Mouse (Mus musculus) gastrocnemius, adult 8-10 months (tissue): ENCODE results near the gene Tmem141. TPM values are rescaled to one million over a fixed set of nuclear protein-coding genes. Genes with fewer than 3 reads are reported as not detected.

ENCODE experiments used
- DNase-seq, 2 experiments: peaks; one replicate each; pipeline ENCODE4 v3.0.0; 2022; ENCODE audit warnings: low spot score in 2 of 2
- total RNA-seq, 4 experiments: library from RNA; stranded (reverse); gene quantifications; 2 replicates each; pipeline ENCODE4 v1.2.4; 2022

The Tmem141 gene
- total RNA-seq, 4 experiments from 2014 or later: 14.9 to 22.8 (median 17.3) TPM

DNA sequence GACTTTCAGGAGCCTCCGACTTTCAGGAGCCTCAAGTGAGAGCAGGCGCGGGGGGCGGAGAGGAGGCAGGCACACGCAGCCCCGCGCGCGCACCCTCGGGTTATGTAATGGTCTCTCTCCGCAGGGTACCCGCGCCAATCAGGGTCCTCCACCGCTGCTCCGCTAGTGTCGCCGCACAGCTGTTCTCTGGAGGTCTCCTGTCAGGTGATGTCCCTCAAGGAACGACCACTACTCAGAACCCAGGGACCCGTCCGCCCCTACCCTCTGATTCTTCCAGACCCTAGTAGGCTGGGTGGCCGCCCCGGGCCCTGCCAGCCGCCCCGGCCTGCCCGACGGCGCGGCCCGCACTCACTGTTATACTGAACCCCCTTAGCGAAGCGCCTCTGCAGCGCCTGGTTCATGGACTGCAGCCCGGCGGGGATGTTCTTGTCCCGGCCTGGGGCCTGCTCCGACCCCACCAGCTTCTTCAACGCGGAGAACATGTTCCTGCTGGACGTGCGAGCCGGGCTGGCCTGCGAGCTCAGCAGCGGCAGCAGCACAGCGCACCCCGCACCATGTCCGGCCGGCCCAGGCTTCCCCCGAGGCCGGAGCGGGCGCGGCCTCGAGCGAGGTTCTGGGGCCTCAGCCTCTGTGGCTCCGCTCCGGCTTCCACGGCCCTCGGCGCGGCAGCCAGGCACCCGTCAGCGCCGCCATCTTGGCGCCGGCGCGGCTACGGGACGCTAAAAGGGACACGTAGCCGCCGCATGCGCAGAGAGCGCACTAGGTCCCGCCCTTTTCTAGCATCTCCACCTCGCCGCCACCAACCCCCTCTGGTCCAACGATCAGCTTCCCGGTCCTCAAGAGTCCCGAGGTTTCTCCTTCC is 13.8 kb downstream of the Tmem141 start, which contains the start of gene Rabl6:
TSS of gene Rabl6 (minus strand) at position 761 of the 862 bp plus-strand sequence.
- peak; percentile 80 to 88 for DNase-seq

DNA sequence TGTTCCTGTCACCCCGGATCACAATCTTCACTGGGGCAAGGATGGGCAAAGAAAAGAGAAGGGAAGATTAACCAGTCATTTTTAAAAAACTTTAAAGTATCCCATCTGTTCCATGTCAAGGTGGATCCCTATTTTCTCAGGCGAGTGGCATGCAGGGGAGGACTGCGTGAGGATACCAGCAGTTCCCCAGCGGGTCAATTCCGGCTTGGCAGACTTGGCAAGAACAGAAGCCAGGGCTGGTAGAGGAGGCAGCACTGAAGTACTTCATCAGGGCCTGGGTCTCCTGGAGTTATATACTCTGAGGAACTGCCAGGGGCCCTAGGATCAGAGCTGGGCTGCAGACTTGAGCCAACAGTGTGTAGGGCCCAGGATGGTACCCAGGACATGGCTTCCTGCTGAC is 19.3 kb downstream of the Tmem141 start:
- no peak for DNase-seq

DNA sequence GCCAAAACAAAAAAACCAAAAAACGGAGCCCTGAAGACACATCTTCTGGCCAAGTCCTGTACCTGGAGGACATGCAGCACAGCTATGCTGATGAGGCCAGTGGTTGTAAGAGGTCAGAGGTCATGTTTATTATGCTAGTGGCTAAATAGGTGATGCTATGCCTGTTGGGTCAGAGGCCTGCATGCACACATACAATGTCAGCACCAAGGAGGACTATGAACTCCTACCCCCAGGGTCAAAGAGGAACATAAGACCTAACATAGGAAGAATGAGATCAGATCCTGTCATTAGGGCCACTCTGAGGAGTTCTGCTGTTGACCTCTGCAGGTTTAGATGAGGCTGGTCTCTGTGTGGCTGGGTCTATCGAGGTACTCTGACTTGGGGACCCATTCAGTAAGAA is 21.8 kb downstream of the Tmem141 start:
- DNase-seq: no peak

DNA sequence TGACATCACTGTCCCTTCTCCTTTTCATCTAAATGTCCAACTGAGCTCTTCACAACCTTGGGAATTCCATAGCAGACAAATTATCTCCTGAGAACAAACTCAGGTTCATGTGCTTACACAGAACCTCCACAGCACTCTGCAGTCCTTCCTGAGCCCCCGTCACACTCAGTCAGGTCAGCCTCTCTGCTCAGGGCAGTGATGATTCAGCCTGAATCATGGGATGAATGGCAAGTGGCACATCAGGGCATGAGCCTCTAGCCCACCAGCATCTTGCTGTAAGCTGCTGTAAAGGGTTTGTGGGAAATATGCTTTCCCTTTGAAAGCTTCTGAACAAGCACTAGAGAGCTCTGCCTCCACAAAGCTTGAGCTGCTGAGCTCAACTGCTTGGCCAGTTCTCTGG is 23.1 kb downstream of the Tmem141 start:
- DNase-seq: no peak

DNA sequence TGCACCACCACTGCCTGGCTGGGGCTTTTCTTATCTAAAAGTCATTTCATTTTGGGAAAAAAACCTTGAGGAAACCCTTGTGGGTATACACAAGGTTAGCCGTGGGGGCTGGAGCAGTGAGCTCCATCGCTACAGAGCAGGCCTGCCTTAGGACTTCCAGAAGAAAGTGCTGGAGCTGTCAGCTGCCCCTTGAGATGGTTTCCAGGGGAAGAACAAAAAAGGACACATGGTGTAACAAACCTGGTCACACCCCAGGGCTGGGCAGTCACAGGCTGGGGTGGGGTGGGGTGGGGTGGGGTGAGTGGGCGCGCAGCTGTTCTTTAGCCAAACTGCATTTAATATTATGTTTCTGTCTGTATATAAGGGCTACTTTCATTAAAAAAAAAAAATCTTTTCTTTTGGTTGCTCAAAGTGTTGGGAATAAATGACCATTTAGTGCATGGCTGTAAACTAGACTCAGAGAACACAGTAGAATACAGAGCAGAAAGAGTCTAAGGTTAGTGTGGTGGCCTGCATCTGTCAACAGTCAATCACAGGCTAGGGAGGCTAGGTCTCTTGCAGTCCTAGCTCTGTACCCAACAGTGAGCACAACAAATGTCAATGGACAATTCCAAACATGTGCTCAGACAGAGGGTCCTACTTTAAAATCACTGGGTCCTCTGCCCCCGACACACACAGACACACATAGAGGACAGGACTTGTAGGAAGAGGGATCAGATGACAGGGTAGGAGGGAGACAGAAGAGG is 24.9 kb downstream of the Tmem141 start:
- DNase-seq: no peak

DNA sequence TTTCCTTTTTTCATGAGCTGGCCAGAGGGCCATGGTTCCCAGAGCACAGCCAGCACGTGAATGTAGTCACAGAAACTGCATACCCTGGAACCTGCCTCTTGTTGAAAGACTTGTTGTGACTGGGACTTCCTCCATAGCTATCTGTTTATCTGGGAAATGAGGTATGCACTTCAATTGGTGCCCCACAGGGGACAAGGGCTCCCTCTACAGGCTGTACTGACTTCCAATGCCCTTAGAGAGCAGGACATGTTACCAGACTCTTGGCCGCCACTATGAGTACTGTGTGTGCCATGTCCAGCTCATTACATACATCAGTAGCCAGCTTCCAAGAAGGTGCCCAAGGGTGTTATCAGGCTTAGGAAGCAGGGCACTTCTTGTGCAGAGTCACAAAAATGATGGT is 29.9 kb downstream of the Tmem141 start:
- no peak for DNase-seq

DNA sequence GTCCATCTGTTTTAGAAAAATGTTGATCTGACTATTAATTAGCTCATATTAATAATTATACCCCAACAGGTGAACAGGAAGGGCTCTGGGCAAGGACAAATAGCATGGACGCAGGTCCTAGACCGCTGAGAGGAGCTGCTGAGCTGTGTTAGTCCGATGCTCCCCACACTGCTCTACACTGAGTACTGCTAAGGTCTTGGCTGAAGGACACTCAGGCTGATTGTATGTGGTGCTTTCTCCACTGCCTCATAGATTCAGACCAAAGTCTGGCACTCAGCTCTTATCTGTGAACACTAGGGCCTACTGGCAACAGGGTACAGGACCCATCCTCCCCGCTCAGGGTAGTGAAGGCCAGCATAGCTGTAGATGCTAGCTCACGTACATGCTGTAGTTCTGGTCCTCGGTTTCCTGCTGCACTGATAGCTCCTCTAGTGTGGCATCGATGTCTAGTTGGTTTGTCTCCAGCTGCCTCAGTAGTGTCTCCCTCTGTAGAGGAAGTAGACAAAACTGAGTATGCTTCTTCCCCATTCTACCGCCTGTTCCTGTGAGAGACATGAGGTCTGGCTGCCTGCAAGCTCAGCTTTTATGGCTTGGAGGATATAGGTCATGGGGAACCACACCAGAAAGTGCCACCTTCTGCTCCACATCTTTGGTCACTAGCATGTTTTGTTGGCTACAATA is 33.4 kb downstream of the Tmem141 start:
- no peak for DNase-seq

DNA sequence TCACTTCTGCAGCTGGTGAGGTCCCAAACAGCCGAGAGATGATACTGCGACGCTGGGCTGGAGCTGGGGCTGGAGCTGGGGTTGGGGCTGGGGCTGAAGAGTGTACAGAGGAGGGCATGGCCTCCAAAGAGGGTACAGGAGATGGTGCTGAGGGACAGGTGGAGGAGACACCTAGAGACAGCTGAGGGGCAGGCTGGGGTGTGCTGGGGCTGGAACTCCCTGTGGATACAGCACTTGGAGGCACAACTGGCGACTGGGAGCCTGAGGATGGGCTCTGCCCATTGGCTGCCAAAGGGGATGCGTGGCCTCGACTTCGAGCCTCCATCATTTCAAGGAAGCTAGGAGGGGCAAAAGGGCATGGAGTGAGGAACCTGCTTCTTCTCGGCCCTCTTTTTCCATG is 34.5 kb downstream of the Tmem141 start:
- DNase-seq: no peak

DNA sequence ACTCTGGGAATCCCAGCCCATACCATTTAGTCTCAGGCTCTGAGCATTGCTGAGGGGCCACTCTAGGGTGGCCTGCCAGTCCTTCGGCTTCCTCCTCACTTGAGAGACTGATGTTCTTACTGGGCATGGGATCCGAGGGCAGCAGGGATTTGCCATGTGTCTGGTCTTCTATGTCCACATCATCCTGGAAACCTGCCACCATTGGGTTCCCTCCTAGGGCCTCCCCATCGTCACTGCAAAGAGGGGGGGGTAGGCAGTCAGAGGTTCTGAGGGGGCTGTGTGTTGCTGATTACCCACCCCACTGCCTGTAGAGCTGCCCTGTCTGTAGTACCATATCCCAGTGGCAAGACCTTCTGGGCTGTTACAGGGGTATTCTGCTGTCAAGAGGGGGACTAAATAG is 36.2 kb downstream of the Tmem141 start:
- no peak for DNase-seq

DNA sequence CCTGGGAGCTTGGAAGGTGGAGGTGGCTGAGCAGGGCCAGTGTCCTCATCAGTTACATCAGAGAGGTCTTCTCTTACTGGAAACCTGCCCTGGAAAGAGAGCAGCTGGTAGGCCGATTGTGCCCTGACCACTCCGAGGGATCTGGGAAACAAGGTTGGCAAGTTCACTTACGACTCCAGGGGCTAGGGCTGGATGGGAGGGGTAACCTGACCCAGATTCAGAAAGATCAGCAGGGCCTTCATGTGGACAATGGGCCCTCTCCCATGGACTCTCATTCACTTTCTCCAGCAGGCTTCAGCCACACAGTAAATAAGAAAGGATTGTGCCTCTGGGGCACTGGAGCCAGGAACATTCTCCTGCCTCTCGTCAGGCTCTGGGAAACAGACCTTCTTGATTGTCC is 36.9 kb downstream of the Tmem141 start:
- no peak for DNase-seq

DNA sequence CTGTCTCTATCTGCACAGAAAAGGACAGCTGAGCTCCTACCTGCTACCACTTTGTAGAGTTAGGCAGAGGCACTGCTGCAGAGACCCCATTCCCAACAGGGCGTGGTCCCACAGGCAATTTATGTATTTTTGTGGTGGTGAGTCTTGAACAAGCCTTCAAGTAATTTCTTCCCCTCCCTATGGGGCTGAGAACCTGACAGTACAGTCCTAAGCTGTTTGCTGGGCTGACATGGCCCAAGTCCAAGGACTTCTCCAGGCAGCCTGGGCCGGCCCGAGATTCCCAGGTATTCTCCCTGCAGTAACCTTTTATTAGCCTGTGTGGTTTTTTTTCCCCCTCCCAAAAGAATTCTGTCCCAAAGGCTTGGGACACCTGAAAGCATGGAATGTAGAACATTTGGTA is 37.7 kb downstream of the Tmem141 start:
- DNase-seq: no peak

DNA sequence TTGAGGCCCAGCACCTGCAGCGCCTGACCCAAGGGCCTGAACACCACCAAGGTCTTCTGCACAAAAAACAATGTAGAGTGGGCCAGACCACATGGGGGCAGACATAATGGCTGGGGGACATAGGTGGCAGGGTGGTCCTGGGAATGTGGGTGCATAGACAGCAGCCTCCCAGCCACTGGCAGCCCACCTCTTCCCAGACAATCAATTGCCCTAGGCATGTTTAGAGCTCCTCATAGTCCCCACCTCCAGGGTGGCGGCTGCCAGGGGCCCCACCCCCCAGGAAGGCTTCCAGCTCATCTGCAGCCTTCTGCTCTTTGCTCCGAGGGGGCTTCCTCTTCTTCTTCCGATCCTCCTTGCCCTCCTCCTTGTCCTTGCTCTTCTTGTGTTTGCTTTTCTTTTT is 38.2 kb downstream of the Tmem141 start:
- no peak for DNase-seq

DNA sequence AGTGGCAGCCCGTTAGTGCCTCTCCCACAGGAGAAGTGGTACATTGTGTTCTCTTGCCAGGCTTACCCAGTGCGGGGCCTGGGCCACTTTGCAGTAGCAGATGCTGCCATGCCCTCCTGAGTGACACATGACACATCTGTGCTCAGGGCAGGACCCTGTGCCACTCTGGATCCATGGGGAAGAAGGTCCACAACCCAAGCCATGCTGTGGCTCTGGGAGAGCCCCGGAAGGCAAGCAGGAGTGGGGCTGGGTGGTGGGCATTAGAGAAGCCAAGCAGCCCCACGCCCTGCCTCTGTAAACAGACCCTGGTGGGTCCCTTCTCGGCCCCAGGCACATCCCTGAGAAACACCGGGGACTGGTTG is 38.7 kb downstream of the Tmem141 start:
- DNase-seq: no peak

DNA sequence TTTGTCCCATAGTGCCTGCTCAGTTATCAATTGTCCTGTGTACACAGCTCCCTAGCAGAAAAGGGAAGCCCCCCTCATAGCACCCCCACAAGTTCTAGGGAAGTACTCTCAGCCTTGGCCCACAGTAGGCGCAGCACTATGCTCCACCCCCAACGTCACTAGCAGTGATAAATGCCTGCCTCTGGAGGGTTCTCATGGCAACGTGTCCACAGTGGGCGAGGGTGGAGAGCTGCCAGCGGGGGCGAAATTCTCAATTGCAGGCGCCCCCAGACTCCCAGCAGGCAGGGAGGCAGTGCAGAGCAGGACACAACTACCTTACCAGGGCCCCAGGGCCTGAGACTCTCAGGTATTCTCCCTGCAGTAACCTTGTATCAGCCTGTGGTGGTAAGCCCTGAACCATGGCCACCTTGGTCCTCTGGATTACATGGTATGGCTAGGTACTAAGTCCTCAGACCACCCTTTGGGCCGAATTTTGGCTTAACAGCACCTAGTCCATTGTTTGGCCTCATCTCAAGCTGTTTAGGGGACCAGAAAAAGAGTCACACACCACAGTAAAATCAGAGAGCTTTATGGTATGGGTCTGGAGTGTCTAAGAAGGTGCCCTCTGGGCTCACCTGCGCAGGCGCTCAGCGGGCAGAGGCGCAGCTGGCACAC is 39.2 kb downstream of the Tmem141 start:
- DNase-seq: no peak

DNA sequence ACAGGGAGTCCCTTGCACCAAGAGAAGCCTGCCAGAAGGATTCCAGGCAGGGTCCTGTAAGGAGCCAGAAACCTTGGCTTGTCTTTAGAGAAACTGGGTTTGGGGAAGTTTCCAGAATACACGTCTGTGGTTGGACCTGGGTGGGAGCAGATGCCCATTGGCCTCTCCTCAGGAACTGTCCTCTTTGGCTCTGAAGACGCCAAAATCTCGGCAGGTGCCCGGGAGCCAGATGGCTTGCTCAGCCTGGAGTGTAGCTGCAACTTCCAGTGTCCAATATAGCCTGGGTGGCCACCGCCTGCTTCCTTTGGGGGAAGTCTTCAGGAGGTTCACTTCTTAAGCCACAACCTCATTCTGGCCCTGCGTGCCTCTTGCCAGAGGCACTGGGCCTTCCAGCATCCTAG is 39.9 kb downstream of the Tmem141 start:
- no peak for DNase-seq

DNA sequence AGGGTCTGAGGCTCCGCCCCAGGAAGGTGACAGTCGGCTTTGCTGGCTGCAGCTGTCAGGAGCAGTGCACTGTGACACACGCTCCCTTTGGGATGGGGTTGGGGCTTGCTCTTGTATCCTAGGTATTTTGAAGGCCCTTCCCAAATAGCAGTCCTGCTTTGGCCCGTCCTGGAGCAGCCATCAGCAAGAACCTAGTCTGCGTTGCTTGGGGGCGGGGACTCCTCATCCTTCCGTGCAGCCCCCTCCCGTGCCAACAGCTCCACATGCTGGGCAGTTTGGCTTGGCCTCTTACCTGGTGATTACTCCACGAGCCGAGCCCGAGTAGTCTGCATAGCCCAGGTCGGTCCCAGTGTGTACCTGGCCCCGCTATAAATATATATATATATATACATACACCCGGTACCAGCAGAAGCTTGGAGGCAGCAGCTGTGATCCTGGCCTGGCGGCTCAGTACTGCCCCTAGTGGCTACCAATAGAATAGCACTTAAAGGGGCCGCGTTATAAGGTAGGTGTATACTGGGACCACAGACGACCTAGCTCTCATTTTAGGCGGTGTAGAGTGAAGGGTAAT is 40.4 kb downstream of the Tmem141 start, which contains the start of gene Ajm1:
TSS of gene Ajm1 (minus strand) at position 464 of the 571 bp plus-strand sequence.
- DNase-seq: no peak

DNA sequence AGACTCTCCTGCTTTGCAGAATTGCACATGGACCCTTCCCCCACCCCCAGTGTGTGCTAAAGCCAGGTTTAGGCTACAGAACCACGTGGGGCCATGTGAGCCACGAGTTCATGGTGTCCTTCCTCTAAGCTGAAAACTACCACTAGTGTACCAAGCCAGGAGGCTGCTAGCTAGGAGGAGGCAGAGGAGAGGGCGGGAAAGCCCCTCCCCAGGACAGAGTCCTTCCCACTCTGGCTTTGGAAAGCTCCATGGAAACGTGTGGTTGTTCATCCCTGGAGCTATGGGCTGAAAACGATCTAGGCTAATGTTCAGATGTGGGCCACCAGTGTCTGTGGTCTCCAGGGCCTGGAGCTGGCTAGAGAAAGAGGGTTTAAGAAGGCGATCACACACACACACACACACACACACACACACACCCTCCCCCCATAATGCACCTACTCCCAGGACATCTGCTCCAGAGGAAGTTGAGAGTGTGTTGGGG is 41.1 kb downstream of the Tmem141 start:
- no peak for DNase-seq

DNA sequence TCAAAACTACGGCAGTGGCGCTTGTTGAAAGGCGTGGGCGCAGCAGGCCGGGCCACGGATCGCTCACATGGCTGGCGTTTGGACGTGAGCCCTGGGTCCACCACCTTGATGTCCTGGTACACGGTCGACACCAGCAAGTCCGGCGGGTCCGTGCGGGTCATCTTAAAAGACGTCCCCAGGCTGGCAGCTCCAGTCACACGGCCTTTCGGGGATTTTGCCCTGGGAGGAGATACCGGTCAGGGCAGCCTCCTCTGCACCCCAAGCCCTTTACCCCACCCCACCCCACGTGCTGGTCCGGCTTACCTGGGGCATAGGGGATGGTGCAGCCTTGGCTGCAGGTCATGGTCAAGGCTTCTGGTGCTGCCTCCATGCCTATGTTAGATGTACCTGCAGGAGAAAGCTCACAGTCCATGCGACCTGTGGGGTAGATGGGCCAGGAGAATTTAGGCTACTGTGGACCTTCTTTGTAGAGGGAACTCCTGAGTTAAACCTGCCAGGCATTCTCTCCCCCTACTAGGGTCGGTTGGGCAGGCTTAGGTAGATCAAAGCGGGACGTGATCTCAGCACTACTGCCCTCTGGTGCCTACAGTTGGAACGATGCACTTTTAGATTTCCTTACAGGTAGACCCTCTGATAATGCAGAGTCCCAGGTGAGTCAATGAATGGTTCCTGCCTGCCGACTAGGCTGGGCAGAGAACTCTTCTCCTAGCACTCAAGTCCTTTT is 41.9 kb downstream of the Tmem141 start:
- DNase-seq: no peak

DNA sequence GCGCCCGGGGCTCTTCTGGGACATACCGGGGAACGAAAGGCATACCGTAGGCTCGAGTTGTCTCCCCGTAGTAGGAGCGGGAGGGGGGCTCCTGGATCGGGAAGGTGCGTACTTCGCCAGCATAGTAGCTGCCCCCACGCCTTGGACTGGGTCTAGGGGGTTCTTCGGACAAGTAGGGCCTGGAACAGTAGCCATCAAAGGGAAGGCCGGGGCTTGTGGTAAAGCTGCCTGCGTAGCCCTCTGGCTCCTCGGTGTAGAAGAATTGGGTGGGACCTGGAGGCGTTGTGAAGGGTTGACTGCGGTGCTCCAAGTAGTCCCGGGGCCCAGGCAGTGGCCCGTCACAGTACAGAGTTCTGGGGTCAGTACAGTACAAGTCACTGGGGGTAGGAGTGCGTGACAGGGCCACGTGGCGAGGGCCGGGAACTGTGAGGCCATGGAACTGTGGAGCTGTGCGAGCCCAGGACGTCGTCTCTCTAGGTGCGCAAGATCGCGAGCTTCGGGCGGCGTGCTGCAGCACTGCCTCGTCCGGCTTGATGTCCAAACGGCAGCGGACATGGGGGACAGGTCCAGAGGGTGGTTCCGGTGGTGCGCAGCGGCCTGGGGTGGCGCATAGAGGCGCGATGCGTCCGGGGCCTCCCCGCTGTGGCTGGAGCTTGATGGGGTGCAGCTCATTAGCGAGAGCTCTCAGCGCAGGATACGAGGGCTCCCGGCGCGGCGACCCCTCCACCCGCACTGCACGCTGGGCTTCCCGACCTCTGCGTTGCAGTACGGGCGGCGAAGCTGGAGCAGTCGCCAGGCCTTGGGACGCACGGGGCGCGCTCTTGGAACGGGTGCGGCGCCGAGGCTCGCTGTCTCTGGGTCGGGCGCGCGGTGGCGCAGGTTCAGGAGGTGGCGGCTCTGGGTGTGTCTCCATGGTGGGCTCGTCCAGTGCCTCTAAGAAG is 42.7 kb downstream of the Tmem141 start:
- DNase-seq: no peak
